Mouse (Mus musculus): ENCODE measurements at regions not wholly inside any gene's neighbourhood (a gene's known extent, or its start where the extent isn't known, plus 50 kb on each side); places are given as distances from the start of the nearest gene placed in this dataset.
A peak's percentile ranks its signal among the peaks of the same experiment; 100 is the strongest.

GRCm38 (mm10) chr14:58937791-58938600, 204.7 kb downstream of the 1700129C05Rik start:
- Histone ChIP-seq H3K4me2 (ENCODE audit: low read length) (peak overlapping the region; percentile 11; the same call in 1 of the 2 replicates), H3K9me3 (ENCODE audit: control insufficient read depth, low read length) (no peaks in the 10 kb centered on the region), H3K4me1 (replicated peaks; ENCODE audit: control insufficient read depth, insufficient read depth, low read length) (peaks cover 14% of the 10 kb centered on the region), H3K9ac (replicated peaks; ENCODE audit: low read depth, low read length) (no peak overlapping the region), H3K27ac (ENCODE audit: low read length) (no peak overlapping the region), H3K36me3 (ENCODE audit: control insufficient read depth, insufficient read depth) (no peaks in the 10 kb centered on the region), H3K27me3 (replicated peaks; ENCODE audit: control insufficient read depth, insufficient read depth, low read length) (no peaks in the 10 kb centered on the region), H3K4me3 (replicated peaks; ENCODE audit: low read length) (no peak overlapping the region)
- ATAC-seq: peak; percentile 26; the same call in 1 of the 2 replicates
- 42% methylated on average over 12 of the region's 12 CpGs for WGBS

- no peak overlapping the region for H3K4me2 ChIP-seq (ENCODE audit: low read length)
- no peaks in the 10 kb centered on the region for H3K27me3 ChIP-seq (replicated peaks; ENCODE audit: control insufficient read depth, insufficient read depth, low read length)
- H3K4me1 ChIP-seq (replicated peaks; ENCODE audit: control insufficient read depth, insufficient read depth, low read length): peaks cover 14% of the 10 kb centered on the region
- WGBS: 14% methylated on average over 8 of the region's 8 CpGs
- H3K9me3 ChIP-seq (ENCODE audit: control insufficient read depth, low read length): no peaks in the 10 kb centered on the region
- no peak overlapping the region for H3K27ac ChIP-seq (ENCODE audit: low read length)
- H3K36me3 ChIP-seq (ENCODE audit: control insufficient read depth, insufficient read depth): no peaks in the 10 kb centered on the region
- no peak overlapping the region for H3K4me3 ChIP-seq (replicated peaks; ENCODE audit: low read length)
- no peak overlapping the region for H3K9ac ChIP-seq (replicated peaks; ENCODE audit: low read depth, low read length)
- no peak for ATAC-seq
Observed at GRCm38 (mm10) chr14:58937331-58937730, 205.4 kb downstream of the 1700129C05Rik start.

- ATAC-seq: no peak
- H3K27ac ChIP-seq (ENCODE audit: low read length): no peak overlapping the region
- no peak overlapping the region for H3K4me2 ChIP-seq (ENCODE audit: low read length)
- H3K4me3 ChIP-seq (replicated peaks; ENCODE audit: low read length): no peak overlapping the region
- H3K9ac ChIP-seq (replicated peaks; ENCODE audit: low read depth, low read length): no peak overlapping the region
- no peaks in the 10 kb centered on the region for H3K9me3 ChIP-seq (ENCODE audit: control insufficient read depth, low read length)
- peaks cover 14% of the 10 kb centered on the region for H3K4me1 ChIP-seq (replicated peaks; ENCODE audit: control insufficient read depth, insufficient read depth, low read length)
- H3K36me3 ChIP-seq (ENCODE audit: control insufficient read depth, insufficient read depth): no peaks in the 10 kb centered on the region
- 75% methylated on average over 2 of the region's 2 CpGs for WGBS
- H3K27me3 ChIP-seq (replicated peaks; ENCODE audit: control insufficient read depth, insufficient read depth, low read length): no peaks in the 10 kb centered on the region
Observed at GRCm38 (mm10) chr14:58936131-58936530, 206.6 kb downstream of the 1700129C05Rik start.

- no peaks in the 10 kb centered on the region for H3K9me3 ChIP-seq (ENCODE audit: control insufficient read depth, low read length)
- H3K36me3 ChIP-seq (ENCODE audit: control insufficient read depth, insufficient read depth): no peaks in the 10 kb centered on the region
- H3K4me2 ChIP-seq (ENCODE audit: low read length): no peak overlapping the region
- no peak overlapping the region for H3K27ac ChIP-seq (ENCODE audit: low read length)
- H3K4me1 ChIP-seq (replicated peaks; ENCODE audit: control insufficient read depth, insufficient read depth, low read length): no peaks in the 10 kb centered on the region
- H3K4me3 ChIP-seq (replicated peaks; ENCODE audit: low read length): no peak overlapping the region
- no peaks in the 10 kb centered on the region for H3K27me3 ChIP-seq (replicated peaks; ENCODE audit: control insufficient read depth, insufficient read depth, low read length)
- WGBS: 84% methylated on average over 9 of the region's 9 CpGs
- no peak for ATAC-seq
- H3K9ac ChIP-seq (replicated peaks; ENCODE audit: low read depth, low read length): no peak overlapping the region
Observed at GRCm38 (mm10) chr14:58917853-58918252, 224.8 kb downstream of the 1700129C05Rik start.

GRCm38 (mm10) chr14:58917228-58917627, 225.5 kb downstream of the 1700129C05Rik start:
- H3K36me3 ChIP-seq (ENCODE audit: control insufficient read depth, insufficient read depth): no peaks in the 10 kb centered on the region
- no peak overlapping the region for H3K9ac ChIP-seq (replicated peaks; ENCODE audit: low read depth, low read length)
- no peak overlapping the region for H3K27ac ChIP-seq (ENCODE audit: low read length)
- 67% methylated on average over 3 of the region's 3 CpGs for WGBS
- ATAC-seq: no peak
- no peak overlapping the region for H3K4me2 ChIP-seq (ENCODE audit: low read length)
- H3K9me3 ChIP-seq (ENCODE audit: control insufficient read depth, low read length): no peaks in the 10 kb centered on the region
- H3K4me3 ChIP-seq (replicated peaks; ENCODE audit: low read length): no peak overlapping the region
- H3K27me3 ChIP-seq (replicated peaks; ENCODE audit: control insufficient read depth, insufficient read depth, low read length): no peaks in the 10 kb centered on the region
- H3K4me1 ChIP-seq (replicated peaks; ENCODE audit: control insufficient read depth, insufficient read depth, low read length): no peaks in the 10 kb centered on the region

- Histone ChIP-seq H3K27ac (ENCODE audit: low read length) (no peak overlapping the region), H3K4me1 (replicated peaks; ENCODE audit: control insufficient read depth, insufficient read depth, low read length) (no peaks in the 10 kb centered on the region), H3K9ac (replicated peaks; ENCODE audit: low read depth, low read length) (no peak overlapping the region), H3K4me3 (replicated peaks; ENCODE audit: low read length) (no peak overlapping the region), H3K4me2 (ENCODE audit: low read length) (no peak overlapping the region), H3K36me3 (ENCODE audit: control insufficient read depth, insufficient read depth) (no peaks in the 10 kb centered on the region), H3K27me3 (replicated peaks; ENCODE audit: control insufficient read depth, insufficient read depth, low read length) (no peaks in the 10 kb centered on the region), H3K9me3 (ENCODE audit: control insufficient read depth, low read length) (no peaks in the 10 kb centered on the region)
- 91% methylated on average over 3 of the region's 3 CpGs for WGBS
- no peak for ATAC-seq
Observed at GRCm38 (mm10) chr14:58914937-58915336, 227.8 kb downstream of the 1700129C05Rik start.

GRCm38 (mm10) chr14:58910846-58911245, 231.8 kb downstream of the 1700129C05Rik start:
- 95% methylated on average over 1 of the region's 1 CpGs for WGBS
- H3K4me1 ChIP-seq (replicated peaks; ENCODE audit: control insufficient read depth, insufficient read depth, low read length): no peaks in the 10 kb centered on the region
- H3K36me3 ChIP-seq (ENCODE audit: control insufficient read depth, insufficient read depth): no peaks in the 10 kb centered on the region
- no peaks in the 10 kb centered on the region for H3K9me3 ChIP-seq (ENCODE audit: control insufficient read depth, low read length)
- ATAC-seq: no peak
- no peak overlapping the region for H3K27ac ChIP-seq (ENCODE audit: low read length)
- no peak overlapping the region for H3K9ac ChIP-seq (replicated peaks; ENCODE audit: low read depth, low read length)
- H3K27me3 ChIP-seq (replicated peaks; ENCODE audit: control insufficient read depth, insufficient read depth, low read length): no peaks in the 10 kb centered on the region
- H3K4me3 ChIP-seq (replicated peaks; ENCODE audit: low read length): no peak overlapping the region
- no peak overlapping the region for H3K4me2 ChIP-seq (ENCODE audit: low read length)

GRCm38 (mm10) chr14:58907932-58908331, 234.8 kb downstream of the 1700129C05Rik start:
- no peak overlapping the region for H3K4me3 ChIP-seq (replicated peaks; ENCODE audit: low read length)
- no peaks in the 10 kb centered on the region for H3K4me1 ChIP-seq (replicated peaks; ENCODE audit: control insufficient read depth, insufficient read depth, low read length)
- no peak overlapping the region for H3K4me2 ChIP-seq (ENCODE audit: low read length)
- H3K27ac ChIP-seq (ENCODE audit: low read length): no peak overlapping the region
- ATAC-seq: no peak
- no peaks in the 10 kb centered on the region for H3K9me3 ChIP-seq (ENCODE audit: control insufficient read depth, low read length)
- H3K36me3 ChIP-seq (ENCODE audit: control insufficient read depth, insufficient read depth): no peaks in the 10 kb centered on the region
- 77% methylated on average over 3 of the region's 3 CpGs for WGBS
- no peaks in the 10 kb centered on the region for H3K27me3 ChIP-seq (replicated peaks; ENCODE audit: control insufficient read depth, insufficient read depth, low read length)
- H3K9ac ChIP-seq (replicated peaks; ENCODE audit: low read depth, low read length): no peak overlapping the region

GRCm38 (mm10) chr14:58907359-58907758, 235.3 kb downstream of the 1700129C05Rik start:
- Histone ChIP-seq H3K9ac (replicated peaks; ENCODE audit: low read depth, low read length) (no peak overlapping the region), H3K27me3 (replicated peaks; ENCODE audit: control insufficient read depth, insufficient read depth, low read length) (no peaks in the 10 kb centered on the region), H3K4me2 (ENCODE audit: low read length) (no peak overlapping the region), H3K36me3 (ENCODE audit: control insufficient read depth, insufficient read depth) (no peaks in the 10 kb centered on the region), H3K27ac (ENCODE audit: low read length) (no peak overlapping the region), H3K9me3 (ENCODE audit: control insufficient read depth, low read length) (no peaks in the 10 kb centered on the region), H3K4me1 (replicated peaks; ENCODE audit: control insufficient read depth, insufficient read depth, low read length) (no peaks in the 10 kb centered on the region), H3K4me3 (replicated peaks; ENCODE audit: low read length) (no peak overlapping the region)
- no peak for ATAC-seq
- WGBS: 70% methylated on average over 3 of the region's 3 CpGs
